Mouse (Mus musculus) olfactory bulb, adult 2 months (tissue): ENCODE data around the gene Il2rb.

Experiments
- CTCF ChIP-seq: fragments of 200-500 bp; IDR thresholded peaks from 2 replicates; pipeline ENCODE4 v1.5.1; 2012; ENCODE audit warnings: low read depth, mild to moderate bottlenecking, low read length, moderate library complexity; ENCODE audit not compliant: insufficient read depth
- POLR2A ChIP-seq: fragments of 200-500 bp; IDR thresholded peaks from 2 replicates; pipeline ENCODE4 v1.6.1; 2012; ENCODE audit warnings: mild to moderate bottlenecking, low read depth, low read length, moderate library complexity; ENCODE audit not compliant: insufficient read depth

DNA sequence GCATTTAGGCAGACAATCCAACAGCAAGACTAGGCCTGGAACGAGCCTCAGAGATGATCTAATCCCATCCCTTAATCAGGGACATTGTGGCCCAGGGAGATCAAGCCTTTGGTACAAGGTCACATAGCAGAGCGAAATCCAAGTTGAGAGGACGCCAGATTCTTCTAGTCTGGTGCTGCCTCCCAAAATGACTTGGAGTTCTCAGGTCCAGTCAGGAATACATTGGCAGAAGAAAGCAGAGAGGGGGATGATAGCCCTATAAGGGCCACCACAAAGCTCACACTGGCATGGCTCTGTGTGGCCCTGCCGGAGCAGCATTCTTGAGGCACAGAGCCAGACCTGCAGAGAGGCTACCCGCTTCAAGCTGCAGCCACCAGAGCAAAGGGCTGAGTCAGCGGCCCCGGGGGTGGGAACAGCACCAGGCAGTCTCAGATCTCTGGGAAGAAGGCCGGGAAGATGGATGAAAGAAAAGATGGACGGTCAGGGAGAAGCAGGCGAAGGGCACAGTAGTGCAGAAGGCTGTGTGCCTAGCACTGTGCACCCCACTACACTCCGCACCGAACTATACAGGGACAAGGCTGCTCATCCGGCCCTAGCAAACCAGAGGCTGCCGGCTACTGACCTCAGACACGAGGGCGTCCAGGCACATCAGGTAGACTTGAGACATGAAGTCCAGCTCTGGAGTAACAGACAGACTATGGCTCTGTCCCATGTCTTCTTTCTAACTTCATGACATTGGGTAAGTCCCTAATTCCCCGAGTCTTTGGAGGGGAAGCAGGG, 35.8 kb upstream of the Il2rb start, which contains the start of gene C1qtnf6:
- TF ChIP-seq CTCF: no peak
- TF ChIP-seq POLR2A: no peak
